11 mouse cellular contexts compared by ENCODE assay signal in the genomic region with DNA sequence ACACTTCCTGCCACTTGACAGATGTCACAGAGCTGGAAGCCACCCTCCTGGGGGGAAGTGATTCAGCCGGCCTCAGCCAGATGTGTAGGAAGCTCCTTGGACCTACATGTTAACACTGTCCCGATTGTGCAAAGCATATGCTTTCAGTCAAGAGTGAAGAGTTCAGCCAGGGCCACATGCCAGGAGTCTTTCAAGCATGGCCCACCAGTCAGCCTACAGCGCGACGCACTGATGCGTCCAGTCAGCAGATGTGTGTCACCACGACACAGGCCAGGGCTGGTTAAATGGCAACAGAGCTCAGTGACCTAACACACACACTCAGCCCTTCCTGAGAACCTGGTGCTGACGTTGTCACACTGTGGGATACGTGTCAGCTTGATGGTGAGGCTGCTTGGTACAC. TPM values are rescaled to one million over a fixed set of nuclear protein-coding genes. Genes with fewer than 3 reads are reported as not detected.
DNase-seq lines count a peak whose midpoint lies in the region; ATAC-seq lines count a peak whose summit lies in the region.
"Had no signal": no experiment of that assay in that cellular context is flagged by ENCODE, and none has a peak within 500 bp of the region (broad histone marks: within the 10 kb centered on the region; RNA-seq: fewer than 3 reads in every experiment).

No protein-coding gene starts in this region.

- no peak overlapping the region for H3K9ac ChIP-seq in intestine, embryonic 14.5 days (ENCODE audit: low read length)
- H3K9ac ChIP-seq in intestine, embryonic 16.5 days (ENCODE audit: low read depth, low read length): no peak overlapping the region
- no peak overlapping the region for H3K9ac ChIP-seq in hindbrain, embryonic 14.5 days
- no peak overlapping the region for H3K9ac ChIP-seq in neural tube, embryonic 13.5 days
- H3K9ac ChIP-seq: limb, embryonic 15.5 days had no signal

- H3K4me3 ChIP-seq in intestine, embryonic 14.5 days (ENCODE audit: low read depth, low read length): no peak overlapping the region
- no peak overlapping the region for H3K4me3 ChIP-seq in intestine, embryonic 16.5 days (ENCODE audit: low read length)
- no peak overlapping the region for H3K4me3 ChIP-seq in hindbrain, embryonic 14.5 days (replicated peaks; ENCODE audit: low read length)
- H3K4me3 ChIP-seq in neural tube, embryonic 13.5 days: no peak overlapping the region
- H3K4me3 ChIP-seq in forebrain, embryonic 10.5 days: no peak overlapping the region
- H3K4me3 ChIP-seq: limb, embryonic 15.5 days had no signal

- no peak overlapping the region for H3K27ac ChIP-seq in intestine, embryonic 14.5 days (ENCODE audit: low read depth)
- H3K27ac ChIP-seq in intestine, embryonic 16.5 days (ENCODE audit: low read length): no peak overlapping the region
- no peak overlapping the region for H3K27ac ChIP-seq in hindbrain, embryonic 14.5 days
- H3K27ac ChIP-seq in neural tube, embryonic 13.5 days (replicated peaks): no peak overlapping the region
- no peak overlapping the region; the same call in 1 of the 2 replicates for H3K27ac ChIP-seq in forebrain, embryonic 10.5 days
- H3K27ac ChIP-seq: limb, embryonic 15.5 days had no signal

- no peak overlapping the region for H3K4me2 ChIP-seq in intestine, embryonic 14.5 days (ENCODE audit: low read length)
- H3K4me2 ChIP-seq in intestine, embryonic 16.5 days (ENCODE audit: low read depth, low read length): no peak overlapping the region
- no peak overlapping the region for H3K4me2 ChIP-seq in hindbrain, embryonic 14.5 days (replicated peaks)
- no peak overlapping the region for H3K4me2 ChIP-seq in neural tube, embryonic 13.5 days
- H3K4me2 ChIP-seq: limb, embryonic 15.5 days had no signal

- no peak for ATAC-seq in intestine, embryonic 14.5 days (replicated peaks; ENCODE audit: low FRiP score, low TSS enrichment, low read depth)
- no peak for ATAC-seq in intestine, embryonic 16.5 days
- peak; percentile 69 for ATAC-seq in hindbrain, embryonic 14.5 days (ENCODE audit: low FRiP score)
- ATAC-seq in neural tube, embryonic 13.5 days (ENCODE audit: low read depth): peak; percentile 53; the same call in 1 of the 2 replicates

- 44% methylated on average over 9 of the region's 9 CpGs for WGBS in intestine, embryonic 14.5 days
- WGBS in intestine, embryonic 16.5 days: 48% methylated on average over 9 of the region's 9 CpGs
- WGBS in hindbrain, embryonic 14.5 days: 65% methylated on average over 9 of the region's 9 CpGs
- 68% methylated on average over 9 of the region's 9 CpGs for WGBS in neural tube, embryonic 13.5 days
- 63% methylated on average over 9 of the region's 9 CpGs for WGBS in forebrain, embryonic 10.5 days

- DNase-seq in intestine, embryonic 14.5 days (ENCODE audit: low spot score): peak; percentile 46
- peak; percentile 7 for DNase-seq in adipocyte (ENCODE audit: low spot score)
- peak; percentile 56 for DNase-seq in hindbrain, embryonic 14.5 days (ENCODE audit: low spot score)
- DNase-seq in MN1 (ENCODE audit: low spot score): no peak
- no peak for DNase-seq in forebrain, embryonic 10.5 days (ENCODE audit: extremely low spot score, low spot score)
- no peak for DNase-seq in urinary bladder, postnatal 4 days (ENCODE audit: low spot score in 2 of 2)
- DNase-seq: cerebellum, adult 9-10 months; thymus, postnatal 14 days had no signal

- H3K4me1 ChIP-seq in intestine, embryonic 14.5 days (replicated peaks; ENCODE audit: control insufficient read depth, insufficient read depth, low read length): peaks cover 6% of the 10 kb centered on the region; the same call in 1 of the 2 replicates
- no peaks in the 10 kb centered on the region for H3K4me1 ChIP-seq in intestine, embryonic 16.5 days (ENCODE audit: control insufficient read depth, insufficient read depth, low read length)
- no peaks in the 10 kb centered on the region for H3K4me1 ChIP-seq in hindbrain, embryonic 14.5 days (replicated peaks; ENCODE audit: control insufficient read depth, insufficient read depth, low read length)
- H3K4me1 ChIP-seq in neural tube, embryonic 13.5 days (replicated peaks): no peaks in the 10 kb centered on the region
- H3K4me1 ChIP-seq in forebrain, embryonic 10.5 days: peaks cover 11% of the 10 kb centered on the region; the same call in 1 of the 2 replicates

- no peaks in the 10 kb centered on the region for H3K36me3 ChIP-seq in intestine, embryonic 14.5 days (ENCODE audit: control insufficient read depth, insufficient read depth, low read length)
- no peaks in the 10 kb centered on the region for H3K36me3 ChIP-seq in intestine, embryonic 16.5 days (ENCODE audit: control insufficient read depth, insufficient read depth, low read length)
- H3K36me3 ChIP-seq in hindbrain, embryonic 14.5 days (replicated peaks; ENCODE audit: control insufficient read depth, insufficient read depth): no peaks in the 10 kb centered on the region
- H3K36me3 ChIP-seq in neural tube, embryonic 13.5 days: no peaks in the 10 kb centered on the region
- H3K36me3 ChIP-seq in forebrain, embryonic 10.5 days (replicated peaks): no peaks in the 10 kb centered on the region
- H3K36me3 ChIP-seq: limb, embryonic 15.5 days had no signal

- no peaks in the 10 kb centered on the region for H3K27me3 ChIP-seq in intestine, embryonic 14.5 days (replicated peaks; ENCODE audit: control insufficient read depth, insufficient read depth, low read length)
- H3K27me3 ChIP-seq in intestine, embryonic 16.5 days (replicated peaks; ENCODE audit: control insufficient read depth, insufficient read depth, low read length): no peaks in the 10 kb centered on the region
- no peaks in the 10 kb centered on the region for H3K27me3 ChIP-seq in hindbrain, embryonic 14.5 days (ENCODE audit: control insufficient read depth, insufficient read depth, low read length)
- H3K27me3 ChIP-seq in neural tube, embryonic 13.5 days: no peaks in the 10 kb centered on the region
- no peaks in the 10 kb centered on the region for H3K27me3 ChIP-seq in forebrain, embryonic 10.5 days (ENCODE audit: poor library complexity, severe bottlenecking)
- H3K27me3 ChIP-seq: limb, embryonic 15.5 days had no signal

- no peaks in the 10 kb centered on the region for H3K9me3 ChIP-seq in intestine, embryonic 14.5 days (ENCODE audit: control insufficient read depth, low read length)
- no peaks in the 10 kb centered on the region for H3K9me3 ChIP-seq in intestine, embryonic 16.5 days (ENCODE audit: control insufficient read depth, low read length)
- H3K9me3 ChIP-seq in hindbrain, embryonic 14.5 days (ENCODE audit: control insufficient read depth, low read length): no peaks in the 10 kb centered on the region
- no peaks in the 10 kb centered on the region for H3K9me3 ChIP-seq in neural tube, embryonic 13.5 days
- H3K9me3 ChIP-seq in forebrain, embryonic 10.5 days: no peaks in the 10 kb centered on the region
- H3K9me3 ChIP-seq: limb, embryonic 15.5 days had no signal

RNA-seq across cellular contexts. Expression of gene Bnc1, which starts 37.6 kb away (rescaled TPM):
- 6.2 and 7.2 TPM in 2 replicates for polyA plus RNA-seq in intestine, embryonic 14.5 days (2014; fragmentation: Nextera tagmentation; extraction: Ambion mirVana)
- polyA plus RNA-seq in intestine, embryonic 16.5 days (2015; fragmentation: Nextera tagmentation; extraction: Ambion mirVana): 2.1 TPM in 2 replicates
- polyA plus RNA-seq in hindbrain, embryonic 14.5 days (2014; fragmentation: Nextera tagmentation; extraction: Ambion mirVana): 0.20 and 0.25 TPM in 2 replicates
- polyA plus RNA-seq in neural tube, embryonic 13.5 days (2015; fragmentation: Nextera tagmentation; extraction: Ambion mirVana): 3.7 and 5.5 TPM in 2 replicates
- 0.54 and 0.76 TPM in 2 replicates for polyA plus RNA-seq in forebrain, embryonic 10.5 days (2016; fragmentation: Nextera tagmentation; extraction: Ambion mirVana)

Comparison
In these comparisons a context has a peak if more than half of its experiments do, and no peak if none do; other contexts are left out.
1. ATAC-seq: peak in hindbrain, embryonic 14.5 days (single experiment) and neural tube, embryonic 13.5 days (single experiment); none in intestine, embryonic 14.5 days (single experiment) and intestine, embryonic 16.5 days (single experiment).
2. DNase-seq: peak in intestine, embryonic 14.5 days (single experiment), adipocyte (single experiment) and hindbrain, embryonic 14.5 days (single experiment); none in MN1 (single experiment), forebrain, embryonic 10.5 days (single experiment) and urinary bladder, postnatal 4 days (0 of 2).